Mouse (Mus musculus) limb, embryonic 13.5 days (tissue): ENCODE data around the gene Ei24. TPM values are rescaled to one million over a fixed set of nuclear protein-coding genes. Genes with fewer than 3 reads are reported as not detected.
A peak's percentile ranks its signal among the peaks of the same experiment; 100 is the strongest.

Experiments used
- ATAC-seq: fragments of 200-750 bp; cut with Nextera tagmentation; 2 replicates; pipeline ENCODE4 v1.8.0; 2017; ENCODE audit warnings: low read depth, moderate number of reproducible peaks, moderate TSS enrichment; ENCODE audit not compliant: low FRiP score
- H3K27ac ChIP-seq: fragments of 300-500 bp; sonication (generic); 2 replicates; pipeline ENCODE4 v1.5.1; 2015; ENCODE audit warnings: inconsistent platforms, mild to moderate bottlenecking, moderate library complexity
- H3K27me3 ChIP-seq: fragments of 300-500 bp; sonication (generic); 2 replicates; pipeline ENCODE4 v1.6.1; 2015; ENCODE audit warnings: mild to moderate bottlenecking, inconsistent platforms
- H3K36me3 ChIP-seq: fragments of 300-500 bp; sonication (generic); 2 replicates; pipeline ENCODE4 v1.6.1; 2015; ENCODE audit warnings: inconsistent platforms, mild to moderate bottlenecking, moderate library complexity
- H3K4me1 ChIP-seq: fragments of 300-500 bp; sonication (generic); 2 replicates; pipeline ENCODE4 v1.6.1; 2015; ENCODE audit warnings: inconsistent platforms
- H3K4me2 ChIP-seq: fragments of 300-500 bp; sonication (generic); replicated peaks from 2 replicates; pipeline ENCODE4 v1.6.1; 2015; ENCODE audit warnings: inconsistent platforms, mild to moderate bottlenecking, moderate library complexity
- H3K4me3 ChIP-seq: fragments of 300-500 bp; sonication (generic); 2 replicates; pipeline ENCODE4 v1.5.1; 2015; ENCODE audit warnings: moderate library complexity, mild to moderate bottlenecking, inconsistent platforms
- H3K9ac ChIP-seq: fragments of 300-500 bp; sonication (generic); 2 replicates; pipeline ENCODE4 v1.6.1; 2015; ENCODE audit warnings: mild to moderate bottlenecking, inconsistent platforms
- H3K9me3 ChIP-seq: fragments of 300-500 bp; sonication (generic); 2 replicates; pipeline ENCODE4 v1.6.1; 2016; ENCODE audit warnings: inconsistent platforms
- WGBS: fragments of 180-500 bp; shearing (Covaris S2); methylation state at CpG from one replicate; pipeline ENCODE4 v1.1.7; 2015; 5-methylcytosine and 5-hydroxymethylcytosine counted together
- polyA plus RNA-seq: library from polyadenylated mRNA; unstranded; fragments of >200 nt; fragmentation: Nextera tagmentation; extraction: Ambion mirVana; gene quantifications from 2 replicates; pipeline ENCODE4 v1.2.1, GENCODE M21; 2015

The Ei24 gene
- polyA plus RNA-seq, 1 experiment from 2014 or later = 102 TPM

DNA sequence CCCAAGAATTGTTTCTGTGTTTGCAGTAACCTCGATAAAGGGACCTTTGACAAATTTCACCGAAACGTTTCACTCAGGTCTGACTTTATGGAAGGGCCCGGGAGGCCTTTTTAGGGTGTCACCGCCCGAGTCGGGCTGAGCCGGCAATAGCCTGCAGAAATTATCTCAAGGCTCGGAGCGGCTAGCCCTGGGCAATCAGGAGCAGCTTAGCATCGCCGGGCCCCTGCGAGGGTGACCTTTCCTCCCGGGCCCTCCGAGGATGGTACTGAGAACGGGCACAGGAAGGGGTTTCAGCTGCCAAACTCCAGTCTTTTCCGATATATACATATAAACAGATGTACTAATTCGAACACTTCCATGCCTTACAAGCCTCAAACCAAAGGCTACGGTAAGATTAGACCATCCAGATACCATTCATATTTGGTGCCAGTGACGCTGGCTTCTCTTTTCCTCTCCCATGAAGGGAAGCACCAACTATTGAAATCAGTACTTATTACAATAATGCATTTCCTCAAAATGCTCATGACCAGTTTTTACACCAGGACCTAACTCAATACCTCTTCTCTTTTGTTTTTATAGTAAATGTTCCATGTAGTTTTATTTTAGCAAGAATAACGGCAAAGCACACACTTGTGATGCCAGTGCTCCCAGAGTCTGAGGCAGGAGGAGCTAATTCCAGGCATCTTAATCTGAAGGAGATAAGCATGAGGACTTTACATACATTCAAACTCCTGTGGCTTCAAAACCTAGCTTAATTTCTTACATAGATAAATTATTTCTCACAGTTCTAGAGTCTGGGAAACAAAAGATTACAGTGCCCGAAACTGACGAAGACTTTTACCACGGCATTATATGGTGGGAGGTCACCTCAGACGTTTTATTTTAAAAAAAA, 28.8 kb downstream of the Ei24 start:
- Histone ChIP-seq H3K9ac (peak overlapping the region; percentile 88), H3K27me3 (no peaks in the 10 kb centered on the region), H3K4me2 (peak overlapping the region; percentile 80), H3K4me3 (peak overlapping the region; percentile 100), H3K27ac (peak overlapping the region; percentile 93), H3K36me3 (peaks cover 12% of the 10 kb centered on the region), H3K4me1 (peaks cover 13% of the 10 kb centered on the region), H3K9me3 (no peaks in the 10 kb centered on the region)
- ATAC-seq = peak; percentile 9; the same call in 1 of the 2 replicates
- 13% methylated on average over 25 of the region's 25 CpGs for WGBS

DNA sequence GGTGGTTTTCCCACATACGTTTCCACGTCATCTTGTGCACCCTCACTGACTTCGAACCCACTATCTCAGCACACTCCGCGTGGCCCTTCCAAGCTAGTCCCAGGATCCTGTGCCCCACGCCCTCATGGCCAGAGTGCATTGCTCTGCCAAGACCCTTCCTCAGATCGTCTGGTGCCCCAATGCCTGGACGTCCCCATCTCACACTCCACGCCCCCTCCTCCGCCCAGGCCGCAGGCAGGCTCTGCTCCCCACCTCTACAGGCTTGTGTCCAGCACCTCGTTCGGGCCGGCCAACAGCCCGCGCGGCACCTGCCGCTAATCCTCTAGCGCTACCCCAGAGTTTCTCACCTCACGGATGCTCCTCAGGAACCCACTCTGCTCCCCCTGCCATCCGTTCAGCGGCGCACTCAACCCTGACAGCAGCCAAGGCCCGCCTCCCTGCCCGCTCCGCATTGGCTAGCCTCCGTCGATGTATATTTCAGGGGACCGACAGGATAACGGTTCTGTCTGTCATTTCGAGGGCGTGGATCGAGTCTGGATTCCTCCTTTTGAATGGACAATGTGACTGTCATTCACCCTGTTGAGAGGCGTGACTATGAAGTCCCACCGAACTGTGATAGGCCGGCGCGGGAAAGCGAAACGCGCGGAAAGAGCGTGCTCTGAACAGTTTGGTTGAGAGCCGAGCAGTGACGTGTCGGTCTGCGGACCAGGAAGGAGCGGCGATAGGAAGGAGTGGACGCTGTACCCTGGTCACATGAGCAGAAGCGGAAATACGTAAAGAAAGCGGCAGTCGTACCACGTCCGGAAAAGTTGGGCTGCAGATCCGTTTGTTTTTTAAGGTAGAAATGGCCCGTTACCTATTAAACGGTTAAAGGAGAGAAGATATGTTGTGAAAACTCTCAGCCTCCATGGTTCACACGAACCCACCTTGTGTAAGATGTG, 29.7 kb downstream of the Ei24 start, which contains the start of gene Stt3a:
Gene Stt3a, minus strand, starts transcription at position 477 of the 941 bp plus-strand sequence.
- H3K4me3 ChIP-seq = peak within 1 kb of the TSS; percentile 100
- H3K4me2 ChIP-seq = peak within 1 kb of the TSS; percentile 91
- H3K9ac ChIP-seq = peak within 1 kb of the TSS; percentile 93
- peaks cover 13% of the 10 kb centered on the region for H3K4me1 ChIP-seq
- under 1% methylated on average over 60 of the region's 60 CpGs for WGBS
- H3K9me3 ChIP-seq = no peaks in the 10 kb centered on the region
- peak; percentile 100 for ATAC-seq
- H3K27me3 ChIP-seq = no peaks in the 10 kb centered on the region
- H3K36me3 ChIP-seq = peaks cover 20% of the 10 kb centered on the region
- H3K27ac ChIP-seq = peak within 1 kb of the TSS; percentile 93

DNA sequence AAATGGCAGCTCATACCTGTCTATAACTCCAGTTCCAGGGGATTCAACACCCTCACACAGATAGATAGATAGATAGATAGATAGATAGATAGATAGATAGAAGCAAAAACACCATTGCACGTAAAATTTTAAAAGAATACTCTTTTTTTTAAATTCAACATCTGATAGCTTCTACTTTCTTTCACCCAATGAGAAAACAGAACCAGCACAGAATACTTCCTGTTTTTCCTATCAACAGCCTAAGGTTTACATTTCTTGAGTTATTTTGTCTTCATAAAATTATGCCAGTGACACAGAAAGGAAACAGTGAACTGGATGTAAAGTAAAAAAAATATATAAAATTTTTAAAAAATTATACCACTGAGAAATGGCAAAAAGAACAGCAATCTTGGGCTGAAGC, 32.8 kb downstream of the Ei24 start:
- no peaks in the 10 kb centered on the region for H3K27me3 ChIP-seq
- no peak overlapping the region for H3K27ac ChIP-seq
- H3K4me1 ChIP-seq = peaks cover 13% of the 10 kb centered on the region
- no peaks in the 10 kb centered on the region for H3K9me3 ChIP-seq
- no peak overlapping the region for H3K9ac ChIP-seq
- H3K4me3 ChIP-seq = no peak overlapping the region
- H3K36me3 ChIP-seq = peaks cover 40% of the 10 kb centered on the region
- ATAC-seq = no peak
- no peak overlapping the region for H3K4me2 ChIP-seq
- 93% methylated on average over 1 of the region's 1 CpGs for WGBS

Other genes with a start within 250 kb of the Ei24 start
- gene Gm17689, start 214.8 kb downstream of the Ei24 start, polyA plus RNA-seq = not detected in 2 replicates
- not detected in 2 replicates for gene A630095E13Rik, start 154.0 kb downstream of the Ei24 start, polyA plus RNA-seq
- gene Acrv1, start 104.2 kb downstream of the Ei24 start, polyA plus RNA-seq = not detected in 2 replicates
- 39.6 and 40.8 TPM in 2 replicates for gene Chek1, start 70.3 kb downstream of the Ei24 start, polyA plus RNA-seq
- gene Stt3a, start 29.7 kb downstream of the Ei24 start, polyA plus RNA-seq = 286 and 293 TPM in 2 replicates
- 33.1 and 36.7 TPM in 2 replicates for gene Fez1, start 24.5 kb upstream of the Ei24 start, polyA plus RNA-seq